Mouse (Mus musculus): ENCODE data around the gene Lonp1.

DNA sequence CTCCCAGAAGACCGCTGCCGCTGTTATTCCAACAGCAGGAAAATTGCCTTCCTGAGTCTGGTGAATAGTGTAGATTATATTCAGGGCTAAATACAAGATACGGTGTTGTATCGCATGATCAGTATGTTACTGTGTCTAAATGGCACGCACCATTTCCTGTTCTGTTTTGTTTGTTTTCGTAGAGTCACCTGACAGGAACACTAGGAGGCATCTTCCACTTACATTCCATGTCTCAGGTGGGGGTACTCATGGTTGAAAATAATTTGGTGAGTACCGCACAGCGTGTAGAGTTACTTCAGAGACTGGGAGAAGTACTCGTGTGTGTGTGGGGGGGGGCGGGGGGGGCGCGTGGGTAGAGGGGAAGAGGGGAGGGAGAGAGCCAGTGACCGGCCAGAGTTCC lies 20.9 kb upstream of the Lonp1 start:
- TF ChIP-seq GATA1 (IDR thresholded peaks at IDR 0.05; ENCODE audit: borderline replicate concordance, low read length): no peak
- no peak for TF ChIP-seq FLI1 (IDR thresholded peaks at IDR 0.05; ENCODE audit: low read length)
